Mouse (Mus musculus) heart, embryonic 12.5 days (tissue): ENCODE results near the gene Rbm18. TPM values are rescaled to one million over a fixed set of nuclear protein-coding genes. Genes with fewer than 3 reads are reported as not detected.

ENCODE experiments used
- ATAC-seq: fragments of 200-750 bp; cut with Nextera tagmentation; 2 replicates; pipeline ENCODE4 v1.8.0; 2017; ENCODE audit warnings: moderate TSS enrichment, moderate library complexity; ENCODE audit not compliant: insufficient number of reproducible peaks, low FRiP score
- H3K27ac ChIP-seq: fragments of 300-500 bp; sonication (generic); 2 replicates; pipeline ENCODE4 v1.5.1; 2016; ENCODE audit warnings: mild to moderate bottlenecking, moderate library complexity; ENCODE audit not compliant: poor library complexity, severe bottlenecking
- H3K27me3 ChIP-seq: fragments of 300-500 bp; sonication (generic); replicated peaks from 2 replicates; pipeline ENCODE4 v1.6.1; 2016; ENCODE audit warnings: mild to moderate bottlenecking, moderate library complexity
- H3K36me3 ChIP-seq: fragments of 300-500 bp; sonication (generic); 2 replicates; pipeline ENCODE4 v1.6.1; 2016; ENCODE audit warnings: mild to moderate bottlenecking, moderate library complexity
- H3K4me1 ChIP-seq: fragments of 300-500 bp; sonication (generic); replicated peaks from 2 replicates; pipeline ENCODE4 v1.6.1; 2016; ENCODE audit warnings: mild to moderate bottlenecking
- H3K4me2 ChIP-seq: fragments of 300-500 bp; sonication (generic); 2 replicates; pipeline ENCODE4 v1.6.1; 2016; ENCODE audit warnings: mild to moderate bottlenecking, moderate library complexity
- H3K4me3 ChIP-seq: fragments of 300-500 bp; sonication (generic); 2 replicates; pipeline ENCODE4 v1.5.1; 2016; ENCODE audit warnings: mild to moderate bottlenecking
- H3K9ac ChIP-seq: fragments of 300-500 bp; sonication (generic); 2 replicates; pipeline ENCODE4 v1.6.1; 2016; ENCODE audit warnings: mild to moderate bottlenecking, moderate library complexity
- H3K9me3 ChIP-seq: fragments of 300-500 bp; sonication (generic); replicated peaks from 2 replicates; pipeline ENCODE4 v1.6.1; 2016; ENCODE audit warnings: mild to moderate bottlenecking, moderate library complexity
- WGBS: fragments of 180-500 bp; shearing (Covaris S2); methylation state at CpG from one replicate; pipeline ENCODE4 v1.1.7; 2016; 5-methylcytosine and 5-hydroxymethylcytosine counted together
- polyA plus RNA-seq: library from polyadenylated mRNA; unstranded; fragments of >200 nt; fragmentation: Nextera tagmentation; extraction: Ambion mirVana; gene quantifications from 2 replicates; pipeline ENCODE4 v1.2.1, GENCODE M21; 2016

Rbm18 gene
- polyA plus RNA-seq, 1 experiment from 2014 or later, result 56.1 TPM

GRCm38 (mm10) chr2:36104436-36104955 lies 32.1 kb downstream of the Rbm18 start:
- Histone ChIP-seq H3K9me3 (no peaks in the 10 kb centered on the region), H3K36me3 (no peaks in the 10 kb centered on the region), H3K27ac (no peak overlapping the region), H3K9ac (no peak overlapping the region), H3K4me1 (peaks cover 36% of the 10 kb centered on the region), H3K27me3 (peaks cover 99% of the 10 kb centered on the region), H3K4me3 (peak overlapping the region; percentile 59), H3K4me2 (peak overlapping the region; percentile 95)
- ATAC-seq, result no peak
- WGBS, result under 1% methylated on average over 32 of the region's 32 CpGs

DNA sequence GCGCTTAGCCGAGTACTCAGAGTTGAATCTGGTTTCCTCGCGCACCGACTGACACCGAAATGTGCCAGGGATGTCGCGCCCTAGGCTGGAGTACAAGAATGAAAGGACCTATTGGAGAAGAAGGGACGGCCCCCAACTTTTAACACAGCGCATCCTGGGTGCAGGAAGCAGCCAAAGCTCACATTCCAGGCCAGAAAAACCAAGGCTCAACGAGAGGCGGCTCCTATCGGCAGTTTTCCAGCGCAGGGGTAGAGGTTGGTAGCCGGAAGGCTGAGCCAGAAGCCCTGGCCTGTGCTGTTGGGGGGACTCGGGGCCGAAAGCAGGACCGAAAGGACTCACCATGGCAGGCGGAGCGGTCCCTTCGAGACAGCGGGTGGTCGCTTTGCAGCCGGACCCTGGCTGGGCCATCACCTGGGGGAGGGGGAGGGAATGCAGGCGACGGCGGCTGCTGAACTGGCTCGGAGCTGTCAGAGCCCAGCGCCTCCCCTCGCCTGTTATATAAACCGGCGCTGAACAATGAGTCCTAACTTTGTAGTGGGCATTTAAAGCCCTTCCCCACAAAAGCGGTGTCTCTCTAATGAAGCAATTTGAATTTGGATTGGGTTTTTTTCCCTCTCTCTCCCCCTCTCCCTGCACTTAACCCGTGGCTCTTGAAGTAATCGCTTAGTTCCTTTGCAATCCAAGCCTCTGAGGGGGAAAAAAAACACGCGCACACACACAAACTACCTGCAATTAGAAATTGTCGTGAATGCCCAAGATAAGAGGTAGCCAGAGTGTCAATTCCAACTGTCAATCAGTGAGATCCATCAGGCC lies 32.8 kb downstream of the Rbm18 start:
- H3K4me2 ChIP-seq, result peak overlapping the region; percentile 95
- H3K4me1 ChIP-seq, result peaks cover 36% of the 10 kb centered on the region
- H3K27me3 ChIP-seq, result peaks cover 99% of the 10 kb centered on the region
- no peak overlapping the region for H3K27ac ChIP-seq
- no peak for ATAC-seq
- WGBS, result under 1% methylated on average over 38 of the region's 38 CpGs
- H3K9me3 ChIP-seq, result no peaks in the 10 kb centered on the region
- 0 out of 2 replicates have a peak overlapping the region, but pooled peaks have one; percentile 34 for H3K9ac ChIP-seq
- peak overlapping the region; percentile 59 for H3K4me3 ChIP-seq
- H3K36me3 ChIP-seq, result no peaks in the 10 kb centered on the region

GRCm38 (mm10) chr2:36103069-36103554 lies 33.5 kb downstream of the Rbm18 start:
- no peak overlapping the region for H3K27ac ChIP-seq
- peaks cover 99% of the 10 kb centered on the region for H3K27me3 ChIP-seq
- 1% methylated on average over 21 of the region's 21 CpGs for WGBS
- no peak for ATAC-seq
- H3K4me1 ChIP-seq, result peaks cover 36% of the 10 kb centered on the region
- no peaks in the 10 kb centered on the region for H3K36me3 ChIP-seq
- H3K9me3 ChIP-seq, result no peaks in the 10 kb centered on the region
- H3K4me3 ChIP-seq, result peak overlapping the region; percentile 59
- 0 out of 2 replicates have a peak overlapping the region, but pooled peaks have one; percentile 34 for H3K9ac ChIP-seq
- H3K4me2 ChIP-seq, result peak overlapping the region; percentile 95

- Histone ChIP-seq H3K9ac (no peak overlapping the region), H3K4me3 (peak overlapping the region; percentile 59), H3K4me2 (peak overlapping the region; percentile 95), H3K4me1 (peaks cover 36% of the 10 kb centered on the region), H3K9me3 (no peaks in the 10 kb centered on the region), H3K36me3 (no peaks in the 10 kb centered on the region), H3K27ac (no peak overlapping the region), H3K27me3 (peaks cover 99% of the 10 kb centered on the region)
- ATAC-seq, result 0 out of 2 replicates have a peak, but pooled peaks have one; percentile 19
- WGBS, result under 1% methylated on average over 21 of the region's 21 CpGs
Observed at GRCm38 (mm10) chr2:36102559-36102946, 34.0 kb downstream of the Rbm18 start.

- 6% methylated on average over 28 of the region's 28 CpGs for WGBS
- Histone ChIP-seq H3K4me2 (peak overlapping the region; percentile 95), H3K4me1 (peaks cover 36% of the 10 kb centered on the region), H3K9me3 (no peaks in the 10 kb centered on the region), H3K4me3 (peak overlapping the region; percentile 59), H3K36me3 (no peaks in the 10 kb centered on the region), H3K27me3 (peaks cover 99% of the 10 kb centered on the region), H3K27ac (no peak overlapping the region), H3K9ac (no peak overlapping the region)
- ATAC-seq, result no peak
Observed at GRCm38 (mm10) chr2:36101866-36102558, 34.6 kb downstream of the Rbm18 start.

- Histone ChIP-seq H3K4me2 (no peak overlapping the region), H3K36me3 (no peaks in the 10 kb centered on the region), H3K4me1 (peaks cover 26% of the 10 kb centered on the region), H3K27me3 (peaks cover 99% of the 10 kb centered on the region), H3K4me3 (no peak overlapping the region), H3K9me3 (no peaks in the 10 kb centered on the region), H3K27ac (no peak overlapping the region), H3K9ac (no peak overlapping the region)
- ATAC-seq, result no peak
- WGBS, result 13% methylated on average over 6 of the region's 6 CpGs
Observed at GRCm38 (mm10) chr2:36099739-36100138, 36.8 kb downstream of the Rbm18 start.

- peaks cover 14% of the 10 kb centered on the region for H3K4me1 ChIP-seq
- WGBS, result 5% methylated on average over 5 of the region's 5 CpGs
- H3K36me3 ChIP-seq, result no peaks in the 10 kb centered on the region
- H3K9ac ChIP-seq, result no peak overlapping the region
- ATAC-seq, result no peak
- H3K4me3 ChIP-seq, result no peak overlapping the region
- H3K27me3 ChIP-seq, result peaks cover 100% of the 10 kb centered on the region
- H3K27ac ChIP-seq, result no peak overlapping the region
- H3K4me2 ChIP-seq, result no peak overlapping the region
- H3K9me3 ChIP-seq, result no peaks in the 10 kb centered on the region
Observed at GRCm38 (mm10) chr2:36098021-36098420, 38.6 kb downstream of the Rbm18 start.

DNA sequence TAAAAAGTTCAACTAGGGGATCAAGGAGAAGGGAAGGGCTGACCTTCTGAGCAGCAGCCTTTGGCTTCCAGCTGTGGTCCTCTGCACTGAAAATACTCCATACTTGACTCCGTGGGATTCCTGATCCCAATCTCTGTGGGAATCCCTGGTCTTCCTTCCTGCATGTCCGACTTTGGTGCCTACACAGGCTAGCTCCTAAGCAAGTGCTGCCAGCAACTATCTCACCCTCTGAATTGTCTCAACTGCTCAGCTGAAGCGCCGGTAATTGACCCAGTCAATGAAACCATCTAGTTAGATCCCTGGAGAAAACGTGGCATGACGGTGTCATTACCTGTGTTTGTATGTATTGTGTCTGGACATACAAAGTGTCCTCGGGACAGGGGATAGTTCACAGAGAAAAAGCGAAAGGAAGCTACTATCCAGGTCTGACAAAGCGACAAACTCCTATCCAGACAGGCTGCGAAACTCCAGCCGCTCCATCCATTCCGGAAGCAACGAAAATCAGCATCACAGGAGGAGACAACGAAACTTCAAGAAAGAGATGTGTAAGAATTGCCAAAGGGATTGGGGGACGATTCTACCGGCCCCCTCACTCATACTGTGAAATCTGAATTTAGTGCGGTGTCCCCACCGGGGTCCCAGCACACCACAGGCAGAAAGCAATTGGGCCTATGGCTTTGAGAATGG lies 39.3 kb downstream of the Rbm18 start:
- ATAC-seq, result no peak
- Histone ChIP-seq H3K9me3 (no peaks in the 10 kb centered on the region), H3K9ac (no peak overlapping the region), H3K4me3 (no peak overlapping the region), H3K4me1 (peaks cover 8% of the 10 kb centered on the region), H3K4me2 (no peak overlapping the region), H3K27me3 (peaks cover 100% of the 10 kb centered on the region), H3K36me3 (no peaks in the 10 kb centered on the region), H3K27ac (no peak overlapping the region)
- WGBS, result 4% methylated on average over 18 of the region's 18 CpGs

DNA sequence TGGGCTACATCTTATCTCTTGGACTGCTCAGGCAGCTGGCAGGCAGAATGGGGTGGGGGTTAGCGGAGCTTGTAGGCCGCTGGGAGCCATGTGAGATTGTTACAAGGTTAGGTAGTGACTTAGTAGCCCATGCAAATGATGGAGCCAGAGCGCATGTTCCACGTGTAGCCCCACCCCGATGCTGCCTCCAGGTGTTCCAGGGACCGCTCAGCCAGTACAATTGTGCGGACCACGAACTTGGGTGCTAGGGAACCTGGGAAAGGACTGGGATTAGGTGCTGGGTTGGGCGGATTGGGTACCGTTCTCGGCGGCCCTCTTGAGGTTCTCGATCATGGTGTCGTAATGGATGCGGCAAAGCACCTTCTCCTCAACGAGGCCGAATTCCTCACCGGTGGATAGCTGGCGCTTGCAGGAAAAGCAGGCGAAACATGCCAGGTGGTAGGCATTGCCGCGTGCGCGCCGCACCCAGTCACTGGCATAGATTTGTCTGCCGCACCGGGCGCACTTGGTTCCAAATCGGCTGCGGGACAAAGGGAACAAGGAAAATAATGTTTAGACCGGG lies 42.6 kb downstream of the Rbm18 start:
- no peak for ATAC-seq
- H3K4me2 ChIP-seq, result no peak overlapping the region
- H3K27ac ChIP-seq, result no peak overlapping the region
- peaks cover 100% of the 10 kb centered on the region for H3K27me3 ChIP-seq
- 3% methylated on average over 31 of the region's 31 CpGs for WGBS
- H3K9ac ChIP-seq, result no peak overlapping the region
- 0 out of 2 replicates have a peak overlapping the region, but pooled peaks have one; percentile 8 for H3K4me3 ChIP-seq
- H3K9me3 ChIP-seq, result no peaks in the 10 kb centered on the region
- peaks cover 21% of the 10 kb centered on the region for H3K4me1 ChIP-seq
- no peaks in the 10 kb centered on the region for H3K36me3 ChIP-seq

DNA sequence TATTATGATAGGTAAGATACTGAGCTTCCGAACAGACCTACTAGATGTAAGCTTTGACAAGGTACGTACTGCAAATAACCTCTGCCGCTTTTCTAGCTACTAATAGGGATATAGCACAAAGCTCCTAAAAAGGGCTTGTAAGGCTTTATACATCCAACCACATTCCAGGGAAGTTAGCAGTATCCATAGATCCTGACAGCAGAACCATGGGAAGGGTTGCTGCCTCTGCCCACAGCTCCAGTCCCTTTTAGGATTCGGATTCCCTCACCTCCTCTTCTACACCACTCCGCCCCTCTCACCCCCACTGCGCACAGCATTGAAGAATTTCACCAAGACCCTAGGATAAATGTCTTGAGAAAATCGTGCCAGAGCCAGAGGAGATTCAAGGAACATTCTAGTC lies 43.3 kb downstream of the Rbm18 start:
- H3K9me3 ChIP-seq, result no peaks in the 10 kb centered on the region
- H3K9ac ChIP-seq, result no peak overlapping the region
- peaks cover 21% of the 10 kb centered on the region for H3K4me1 ChIP-seq
- no peak overlapping the region for H3K27ac ChIP-seq
- no peak overlapping the region for H3K4me2 ChIP-seq
- no peak overlapping the region for H3K4me3 ChIP-seq
- no peaks in the 10 kb centered on the region for H3K36me3 ChIP-seq
- WGBS, result 23% methylated on average over 7 of the region's 7 CpGs
- peaks cover 99% of the 10 kb centered on the region for H3K27me3 ChIP-seq
- no peak for ATAC-seq
